Mouse (Mus musculus): Measurements from ENCODE around the gene Fbf1. TPM values are rescaled to one million over a fixed set of nuclear protein-coding genes. Genes with fewer than 3 reads are reported as not detected.

Gene Fbf1
- total and polyA plus RNA-seq, 3 experiments: 21.4 to 37.8 (median 30.4) TPM

Other genes starting within 250 kb of the Fbf1 start
- 10 to 100 TPM; 31.8 to 44.5 TPM for gene Sap30bp, start 234.9 kb downstream of the Fbf1 start, total RNA-seq (2021)
- 31.4 and 33.8 TPM in 2 replicates for gene Sap30bp, start 234.9 kb downstream of the Fbf1 start, polyA plus RNA-seq (2012; rRNA removed)
- 10 to 100 TPM; 20.8 to 28.3 TPM for gene Recql5, start 234.7 kb downstream of the Fbf1 start, total RNA-seq (2021)
- 22.4 and 25.4 TPM in 2 replicates for gene Recql5, start 234.7 kb downstream of the Fbf1 start, polyA plus RNA-seq (2012; rRNA removed)
- 1 to 10 TPM; 2.1 to 4.3 TPM for gene Itgb4, start 193.5 kb downstream of the Fbf1 start, total RNA-seq (2021)
- gene Itgb4, start 193.5 kb downstream of the Fbf1 start, polyA plus RNA-seq (2012; rRNA removed): 3.9 and 4.8 TPM in 2 replicates
- 10 to 100 TPM; 30.6 to 45.6 TPM for gene Galk1, start 155.4 kb downstream of the Fbf1 start, total RNA-seq (2021)
- 68.6 and 71.3 TPM in 2 replicates for gene Galk1, start 155.4 kb downstream of the Fbf1 start, polyA plus RNA-seq (2012; rRNA removed)
- 100 to 1,000 TPM; 270 to 363 TPM for gene H3f3b, start 140.2 kb downstream of the Fbf1 start, total RNA-seq (2021)
- 76.2 and 92.7 TPM in 2 replicates for gene H3f3b, start 140.2 kb downstream of the Fbf1 start, polyA plus RNA-seq (2012; rRNA removed)
- gene Unk, start 137.8 kb downstream of the Fbf1 start, total RNA-seq (2021): 10 to 100 TPM; 20.2 to 21.2 TPM
- gene Unk, start 137.8 kb downstream of the Fbf1 start, polyA plus RNA-seq (2012; rRNA removed): 46.0 and 58.5 TPM in 2 replicates
- gene Unc13d, start 90.2 kb downstream of the Fbf1 start, total RNA-seq (2021): 1 to 10 TPM in 1 of 2 experiments, under 1 TPM in 1; 0.83 to 1.0 TPM
- 2.3 and 3.4 TPM in 2 replicates for gene Unc13d, start 90.2 kb downstream of the Fbf1 start, polyA plus RNA-seq (2012; rRNA removed)
- 100 to 1,000 TPM; 165 to 185 TPM for gene Wbp2, start 81.2 kb downstream of the Fbf1 start, total RNA-seq (2021)
- 517 and 528 TPM in 2 replicates for gene Wbp2, start 81.2 kb downstream of the Fbf1 start, polyA plus RNA-seq (2012; rRNA removed)
- gene Trim47, start 41.0 kb downstream of the Fbf1 start, total RNA-seq (2021): 10 to 100 TPM; 10.3 to 17.9 TPM
- gene Trim47, start 41.0 kb downstream of the Fbf1 start, polyA plus RNA-seq (2012; rRNA removed): 49.1 and 68.9 TPM in 2 replicates
- gene Trim65, start 37.0 kb downstream of the Fbf1 start, total RNA-seq (2021): 10 to 100 TPM in 1 of 2 experiments, 1 to 10 TPM in 1; 9.5 to 11.8 TPM
- 15.9 and 16.0 TPM in 2 replicates for gene Trim65, start 37.0 kb downstream of the Fbf1 start, polyA plus RNA-seq (2012; rRNA removed)
- 100 to 1,000 TPM; 102 to 108 TPM for gene Mrpl38, start 29.3 kb downstream of the Fbf1 start, total RNA-seq (2021)
- gene Mrpl38, start 29.3 kb downstream of the Fbf1 start, polyA plus RNA-seq (2012; rRNA removed): 134 and 167 TPM in 2 replicates
- 10 to 100 TPM; 24.7 to 27.3 TPM for gene Ten1, start 30.7 kb upstream of the Fbf1 start, total RNA-seq (2021)
- gene Ten1, start 30.7 kb upstream of the Fbf1 start, polyA plus RNA-seq (2012; rRNA removed): 15.0 and 16.2 TPM in 2 replicates
- 100 to 1,000 TPM; 225 TPM for gene Acox1, start 30.9 kb upstream of the Fbf1 start, total RNA-seq (2021)
- gene Acox1, start 30.9 kb upstream of the Fbf1 start, polyA plus RNA-seq (2012; rRNA removed): 64.1 and 67.5 TPM in 2 replicates
- 1 to 10 TPM in 1 of 2 experiments, under 1 TPM in 1; 0.43 to 1.8 TPM for gene Evpl, start 69.9 kb upstream of the Fbf1 start, total RNA-seq (2021)
- 0.49 and 0.57 TPM in 2 replicates for gene Evpl, start 69.9 kb upstream of the Fbf1 start, polyA plus RNA-seq (2012; rRNA removed)
- 10 to 100 TPM; 70.0 to 77.0 TPM for gene Srp68, start 106.1 kb upstream of the Fbf1 start, total RNA-seq (2021)
- gene Srp68, start 106.1 kb upstream of the Fbf1 start, polyA plus RNA-seq (2012; rRNA removed): 21.4 and 27.6 TPM in 2 replicates
- gene Galr2, start 112.8 kb upstream of the Fbf1 start, total RNA-seq (2021): under 1 TPM in 1 of 2 experiments, not detected in 1; 0.24 TPM
- gene Galr2, start 112.8 kb upstream of the Fbf1 start, polyA plus RNA-seq (2012; rRNA removed): 0.90 and 1.1 TPM in 2 replicates
- gene Exoc7, start 139.1 kb upstream of the Fbf1 start, total RNA-seq (2021): 10 to 100 TPM; 64.9 to 67.6 TPM
- gene Exoc7, start 139.1 kb upstream of the Fbf1 start, polyA plus RNA-seq (2012; rRNA removed): 21.8 and 26.7 TPM in 2 replicates
- gene Foxj1, start 167.2 kb upstream of the Fbf1 start, total RNA-seq (2021): under 1 TPM in 1 of 2 experiments, not detected in 1; 0.14 TPM
- 0.19 and 0.26 TPM in 2 replicates for gene Foxj1, start 167.2 kb upstream of the Fbf1 start, polyA plus RNA-seq (2012; rRNA removed)
- 1 to 10 TPM; 6.8 to 7.2 TPM for gene Rnf157, start 244.9 kb upstream of the Fbf1 start, total RNA-seq (2021)
- 4.6 and 5.5 TPM in 2 replicates for gene Rnf157, start 244.9 kb upstream of the Fbf1 start, polyA plus RNA-seq (2012; rRNA removed)